Mouse (Mus musculus) MEL (cell line): ENCODE measurements around the gene Sdr42e1. TPM values are rescaled to one million over a fixed set of nuclear protein-coding genes. Genes with fewer than 3 reads are reported as not detected.

Experiments used
- DNase-seq: peaks from one replicate; pipeline ENCODE4 v3.0.0; 2011; ENCODE audit warnings: low read depth, low spot score
- H3K27ac ChIP-seq: 2 replicates; pipeline ENCODE4 v1.5.1; 2012; ENCODE audit warnings: low read depth, mild to moderate bottlenecking, control low read depth, low read length, moderate library complexity; ENCODE audit not compliant: control insufficient read depth
- H3K27me3 ChIP-seq, 2 experiments: fragments of 150-350 bp in 1 of 2; sonication (generic) in 1 of 2; 2 replicates each; pipeline ENCODE4 v1.6.1; 2012; ENCODE audit warnings: low read length in 2 of 2, mild to moderate bottlenecking in 2 of 2, improper control_type of control experiment in 1 of 2, moderate library complexity in 1 of 2; ENCODE audit not compliant: insufficient read depth in 2 of 2, control insufficient read depth in 1 of 2
- H3K36me3 ChIP-seq, 2 experiments: 2 replicates each; pipeline ENCODE4 v1.6.1; 2012 to 2014; ENCODE audit warnings: low read length in 2 of 2, improper control_type of control experiment in 1 of 2, inconsistent platforms in 1 of 2, mild to moderate bottlenecking in 1 of 2; ENCODE audit not compliant: insufficient read depth in 2 of 2, control insufficient read depth in 1 of 2
- H3K4me1 ChIP-seq, 2 experiments: fragments of 150-350 bp in 1 of 2; sonication (generic) in 1 of 2; 2 replicates each; pipeline ENCODE4 v1.6.1; 2012; ENCODE audit warnings: low read length in 2 of 2, improper control_type of control experiment in 1 of 2, mild to moderate bottlenecking in 1 of 2; ENCODE audit not compliant: insufficient read depth in 2 of 2, control insufficient read depth in 1 of 2
- H3K4me3 ChIP-seq, 2 experiments: fragments of 150-350 bp in 1 of 2; sonication (generic) in 1 of 2; 2 replicates each; pipeline ENCODE4 v1.5.1; 2012; ENCODE audit warnings: low read depth in 2 of 2, low read length in 2 of 2, mild to moderate bottlenecking in 2 of 2, moderate library complexity in 2 of 2, control low read depth in 1 of 2, improper control_type of control experiment in 1 of 2; ENCODE audit not compliant: control insufficient read depth in 1 of 2, insufficient read depth in 1 of 2
- H3K79me2 ChIP-seq: 2 replicates; pipeline ENCODE4 v1.6.1; 2012; ENCODE audit warnings: mild to moderate bottlenecking, low read length, moderate library complexity; ENCODE audit not compliant: control insufficient read depth, poor library complexity, insufficient read depth
- H3K9ac ChIP-seq: 2 replicates; pipeline ENCODE4 v1.6.1; 2012; ENCODE audit warnings: low read depth, mild to moderate bottlenecking, control low read depth, low read length, moderate library complexity; ENCODE audit not compliant: control insufficient read depth, poor library complexity, severe bottlenecking
- H3K9me3 ChIP-seq: fragments of 150-350 bp; sonication (generic); replicated peaks from 2 replicates; pipeline ENCODE4 v1.6.1; 2012; ENCODE audit warnings: mild to moderate bottlenecking, low read length, improper control_type of control experiment, moderate library complexity; ENCODE audit not compliant: insufficient read depth
- BHLHE40 ChIP-seq: IDR thresholded peaks from 2 replicates; pipeline ENCODE4 v1.6.1; 2012; ENCODE audit warnings: low read depth, mild to moderate bottlenecking, inconsistent platforms, low read length, improper control_type of control experiment, borderline replicate concordance
- CHD1 ChIP-seq: IDR thresholded peaks from 2 replicates; pipeline ENCODE4 v1.6.1; 2012; ENCODE audit warnings: low read depth, mild to moderate bottlenecking, inconsistent platforms, low read length, improper control_type of control experiment
- CTCF ChIP-seq, 3 experiments: IDR thresholded peaks in 2 of 3; conservative IDR thresholded peaks in 1 of 3; 2 replicates each; pipeline ENCODE4 v1.5.1; 2011 to 2012; ENCODE audit warnings: low read length in 3 of 3, low read depth in 2 of 3, mild to moderate bottlenecking in 2 of 3, improper control_type of control experiment in 1 of 3, inconsistent platforms in 1 of 3, mixed read lengths in 1 of 3, moderate library complexity in 1 of 3; ENCODE audit not compliant: control insufficient read depth in 1 of 3, insufficient read depth in 1 of 3, poor library complexity in 1 of 3, severe bottlenecking in 1 of 3
- E2F4 ChIP-seq: IDR thresholded peaks from 2 replicates; pipeline ENCODE4 v1.6.1; 2011; ENCODE audit warnings: low read depth, low read length, improper control_type of control experiment, borderline replicate concordance
- ETS1 ChIP-seq: IDR thresholded peaks from 2 replicates; pipeline ENCODE4 v1.6.1; 2012; ENCODE audit warnings: low read depth, mild to moderate bottlenecking, inconsistent platforms, low read length, improper control_type of control experiment, moderate library complexity
- GATA1 ChIP-seq: IDR thresholded peaks from 2 replicates; pipeline ENCODE4 v1.6.1; 2011; ENCODE audit warnings: low read depth, low read length, improper control_type of control experiment
- HCFC1 ChIP-seq: IDR thresholded peaks from 2 replicates; pipeline ENCODE4 v1.6.1; 2012; ENCODE audit warnings: low read depth, mild to moderate bottlenecking, inconsistent platforms, low read length, improper control_type of control experiment, moderate library complexity
- JUND ChIP-seq: IDR thresholded peaks from 2 replicates; pipeline ENCODE4 v1.6.1; 2011; ENCODE audit warnings: low read depth, mild to moderate bottlenecking, improper control_type of control experiment, low read length
- KAT2A ChIP-seq: conservative IDR thresholded peaks from 2 replicates; pipeline ENCODE4 v1.6.1; 2012; ENCODE audit warnings: low read depth, low read length, improper control_type of control experiment, inconsistent platforms
- MAFK ChIP-seq: IDR thresholded peaks from 2 replicates; pipeline ENCODE4 v1.6.1; 2011; ENCODE audit warnings: low read depth, mild to moderate bottlenecking, low read length, improper control_type of control experiment, borderline replicate concordance
- MAX ChIP-seq: IDR thresholded peaks from 2 replicates; pipeline ENCODE4 v1.6.1; 2011; ENCODE audit warnings: low read length, improper control_type of control experiment
- MXI1 ChIP-seq: IDR thresholded peaks from 2 replicates; pipeline ENCODE4 v1.6.1; 2011; ENCODE audit warnings: mild to moderate bottlenecking, low read depth, low read length, improper control_type of control experiment
- POLR2AphosphoS2 ChIP-seq: IDR thresholded peaks from 2 replicates; pipeline ENCODE4 v1.6.1; 2011; ENCODE audit warnings: low read length, improper control_type of control experiment
- RAD21 ChIP-seq: IDR thresholded peaks from 2 replicates; pipeline ENCODE4 v1.6.1; 2011; ENCODE audit warnings: mild to moderate bottlenecking, low read depth, low read length, improper control_type of control experiment
- RCOR1 ChIP-seq: IDR thresholded peaks from 2 replicates; pipeline ENCODE4 v1.6.1; 2012; ENCODE audit warnings: low read depth, mild to moderate bottlenecking, inconsistent platforms, low read length, improper control_type of control experiment
- SMC3 ChIP-seq: IDR thresholded peaks from 2 replicates; pipeline ENCODE4 v1.6.1; 2011; ENCODE audit warnings: low read depth, low read length, improper control_type of control experiment
- TAL1 ChIP-seq: IDR thresholded peaks from 2 replicates; pipeline ENCODE4 v1.6.1; 2012; ENCODE audit warnings: mild to moderate bottlenecking, inconsistent platforms, low read length, moderate library complexity, mixed read lengths
- TBP ChIP-seq: IDR thresholded peaks from 2 replicates; pipeline ENCODE4 v1.8.0; 2011; ENCODE audit warnings: low read depth, low read length, improper control_type of control experiment
- TCF12 ChIP-seq: IDR thresholded peaks from 2 replicates; pipeline ENCODE4 v1.6.1; 2014; ENCODE audit warnings: low read depth, mild to moderate bottlenecking, inconsistent platforms, low read length, improper control_type of control experiment, moderate library complexity
- USF2 ChIP-seq, 2 experiments: IDR thresholded peaks; 2 replicates each; pipeline ENCODE4 v1.6.1; 2011 to 2012; ENCODE audit warnings: improper control_type of control experiment in 2 of 2, low read length in 2 of 2, borderline replicate concordance in 1 of 2, inconsistent platforms in 1 of 2, low read depth in 1 of 2, mild to moderate bottlenecking in 1 of 2; ENCODE audit not compliant: insufficient read depth in 1 of 2
- ZC3H11A ChIP-seq: IDR thresholded peaks from 2 replicates; pipeline ENCODE4 v1.6.1; 2012; ENCODE audit warnings: low read depth, mild to moderate bottlenecking, inconsistent platforms, low read length, improper control_type of control experiment
- ZMIZ1 ChIP-seq: IDR thresholded peaks from 2 replicates; pipeline ENCODE4 v1.6.1; 2012; ENCODE audit warnings: low read depth, mild to moderate bottlenecking, inconsistent platforms, low read length, improper control_type of control experiment, moderate library complexity
- ZNF384 ChIP-seq: IDR thresholded peaks from 2 replicates; pipeline ENCODE4 v1.6.1; 2012; ENCODE audit warnings: low read depth, mild to moderate bottlenecking, inconsistent platforms, low read length, improper control_type of control experiment
- polyA plus RNA-seq, 2 experiments: library from polyadenylated mRNA; stranded (reverse) in 1 of 2; unstranded in 1 of 2; fragments of >175 nt in 1 of 2; fragments of >200 nt in 1 of 2; gene quantifications; 2 replicates each; pipeline versions ENCODE4 v1.2.1 to v1.2.4; 2012; ENCODE audit warnings: low replicate concordance in 2 of 2, low read depth in 1 of 2; ENCODE audit not compliant: insufficient read length in 2 of 2, insufficient read depth in 1 of 2, missing spikeins in 1 of 2
- total RNA-seq: library from RNA; depleted of rRNA; stranded (reverse); fragments of 300-350 nt; gene quantifications from 2 replicates; pipeline ENCODE4 v1.2.3, GENCODE M21; 2012

Sdr42e1 gene
- total and polyA plus RNA-seq, 3 experiments, result not detected

GRCm38 (mm10) chr8:117683925-117684472 is 10.5 kb upstream of the Sdr42e1 start:
- no peaks in the 10 kb centered on the region for H3K9me3 ChIP-seq
- DNase-seq, result no peak
- H3K27me3 ChIP-seq, result no peaks in the 10 kb centered on the region
- H3K79me2 ChIP-seq, result no peaks in the 10 kb centered on the region
- H3K9ac ChIP-seq, result no peak overlapping the region
- TF ChIP-seq BHLHE40 (no peak), RAD21 (no peak), SMC3 (no peak), E2F4 (no peak), USF2 (IDR thresholded peaks at IDR 0.05; ENCODE audit: borderline replicate concordance in 1 of 2, insufficient read depth in 1 of 2, low read depth in 1 of 2, low read length in 2 of 2) (no peak), TCF12 (no peak), MXI1 (no peak), CHD1 (no peak), GATA1 (no peak), ZNF384 (no peak), MAX (no peak)
- no peak overlapping the region for H3K4me3 ChIP-seq
- no peaks in the 10 kb centered on the region for H3K36me3 ChIP-seq
- no peak overlapping the region for H3K27ac ChIP-seq
- H3K4me1 ChIP-seq, result no peaks in the 10 kb centered on the region

- Histone ChIP-seq H3K36me3 (no peaks in the 10 kb centered on the region), H3K27ac (no peak overlapping the region), H3K4me1 (no peaks in the 10 kb centered on the region), H3K27me3 (no peaks in the 10 kb centered on the region), H3K9ac (no peak overlapping the region), H3K4me3 (no peak overlapping the region), H3K9me3 (no peaks in the 10 kb centered on the region), H3K79me2 (no peaks in the 10 kb centered on the region)
- no peak for DNase-seq
- TF ChIP-seq HCFC1, result no peak
Observed at GRCm38 (mm10) chr8:117678650-117679049, 5.2 kb upstream of the Sdr42e1 start.

- Histone ChIP-seq H3K9me3 (no peaks in the 10 kb centered on the region), H3K27ac (no peak overlapping the region), H3K4me3 (no peak overlapping the region), H3K27me3 (no peaks in the 10 kb centered on the region), H3K9ac (no peak overlapping the region), H3K4me1 (no peaks in the 10 kb centered on the region), H3K36me3 (no peaks in the 10 kb centered on the region), H3K79me2 (no peaks in the 10 kb centered on the region)
- no peak for DNase-seq
- TF ChIP-seq JUND (no peak), CHD1 (no peak), ZC3H11A (no peak), SMC3 (no peak), TCF12 (no peak), ETS1 (no peak), POLR2AphosphoS2 (no peak), MAFK (no peak), CTCF (IDR thresholded peaks at IDR 0.05 in 2 of 3, conservative IDR thresholded peaks at IDR 0.05 in 1 of 3; ENCODE audit: control insufficient read depth in 1 of 3, insufficient read depth in 1 of 3, low read depth in 2 of 3, low read length in 3 of 3, poor library complexity in 1 of 3, severe bottlenecking in 1 of 3) (no peak), TBP (no peak), RCOR1 (no peak), ZMIZ1 (no peak), ZNF384 (no peak), USF2 (IDR thresholded peaks at IDR 0.05; ENCODE audit: borderline replicate concordance in 1 of 2, insufficient read depth in 1 of 2, low read depth in 1 of 2, low read length in 2 of 2) (no peak), TAL1 (no peak), MXI1 (no peak), KAT2A (no peak), E2F4 (no peak)
Observed at GRCm38 (mm10) chr8:117677011-117677410, 3.5 kb upstream of the Sdr42e1 start.
